Mouse (Mus musculus) MEL (cell line): ENCODE data around the gene Zfp326.

ENCODE experiments used
- CTCF ChIP-seq, 3 experiments: IDR thresholded peaks in 2 of 3; conservative IDR thresholded peaks in 1 of 3; 2 replicates each; pipeline ENCODE4 v1.5.1; 2011 to 2012; ENCODE audit warnings: low read length in 3 of 3, low read depth in 2 of 3, mild to moderate bottlenecking in 2 of 3, improper control_type of control experiment in 1 of 3, inconsistent platforms in 1 of 3, mixed read lengths in 1 of 3, moderate library complexity in 1 of 3; ENCODE audit not compliant: control insufficient read depth in 1 of 3, insufficient read depth in 1 of 3, poor library complexity in 1 of 3, severe bottlenecking in 1 of 3
- POLR2A ChIP-seq, 2 experiments: IDR thresholded peaks; 2 replicates each; pipeline ENCODE4 v1.6.1; 2011 to 2012; ENCODE audit warnings: low read length in 2 of 2, mild to moderate bottlenecking in 2 of 2, control low read depth in 1 of 2, improper control_type of control experiment in 1 of 2, low read depth in 1 of 2, moderate library complexity in 1 of 2; ENCODE audit not compliant: control insufficient read depth in 1 of 2, insufficient read depth in 1 of 2, poor library complexity in 1 of 2
- POLR2AphosphoS2 ChIP-seq: IDR thresholded peaks from 2 replicates; pipeline ENCODE4 v1.6.1; 2011; ENCODE audit warnings: low read length, improper control_type of control experiment
- USF1 ChIP-seq: IDR thresholded peaks from 2 replicates; pipeline ENCODE4 v1.6.1; 2014; ENCODE audit warnings: low read depth, mild to moderate bottlenecking, inconsistent platforms, low read length, improper control_type of control experiment, moderate library complexity
- ZMIZ1 ChIP-seq: IDR thresholded peaks from 2 replicates; pipeline ENCODE4 v1.6.1; 2012; ENCODE audit warnings: low read depth, mild to moderate bottlenecking, inconsistent platforms, low read length, improper control_type of control experiment, moderate library complexity

- TF ChIP-seq POLR2A (IDR thresholded peaks at IDR 0.05; ENCODE audit: control insufficient read depth in 1 of 2, insufficient read depth in 1 of 2, low read depth in 1 of 2, low read length in 2 of 2, poor library complexity in 1 of 2) (no peak), CTCF (IDR thresholded peaks at IDR 0.05 in 2 of 3, conservative IDR thresholded peaks at IDR 0.05 in 1 of 3; ENCODE audit: control insufficient read depth in 1 of 3, insufficient read depth in 1 of 3, low read depth in 2 of 3, low read length in 3 of 3, poor library complexity in 1 of 3, severe bottlenecking in 1 of 3) (no peak), POLR2AphosphoS2 (no peak), ZMIZ1 (no peak), USF1 (no peak)
Measured at GRCm38 (mm10) chr5:105844044-105844753, 32.2 kb upstream of the Zfp326 start.
